In the genomic region with DNA sequence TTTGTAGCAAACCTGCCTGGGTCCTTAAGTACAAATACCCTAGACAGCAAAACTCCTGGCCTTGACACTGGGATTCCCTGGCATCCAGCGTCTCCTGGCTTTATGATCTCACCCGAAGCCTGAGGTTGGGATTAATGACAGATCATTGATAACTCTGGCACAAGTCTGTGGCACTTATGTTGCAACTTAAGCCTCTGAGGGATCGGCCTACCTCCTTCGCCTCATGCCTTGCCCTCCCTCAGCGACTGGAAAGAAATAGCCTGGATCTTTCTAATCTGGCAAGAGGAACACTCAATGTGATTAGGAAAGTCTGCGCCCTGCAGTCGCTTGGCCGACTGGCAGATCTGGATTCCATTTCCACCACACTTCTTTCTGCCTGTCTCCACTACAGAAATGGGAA, we compare ENCODE assay signal across 31 mouse cellular contexts. TPM values are rescaled to one million over a fixed set of nuclear protein-coding genes. Genes with fewer than 3 reads are reported as not detected.
DNase-seq lines count a peak whose midpoint lies in the region; ATAC-seq and TF ChIP-seq lines count a peak whose summit lies in the region.
"Had no signal": no experiment of that assay in that cellular context is flagged by ENCODE, and none has a peak within 500 bp of the region (broad histone marks: within the 10 kb centered on the region; RNA-seq: fewer than 3 reads in every experiment).

No protein-coding gene starts in this region.

- no peak for ATAC-seq in stomach, postnatal 0 days (ENCODE audit: low FRiP score, low TSS enrichment)
- no peak for ATAC-seq in megakaryocyte progenitor cell, adult 5-6 weeks (replicated peaks; ENCODE audit: poor library complexity)
- ATAC-seq in hindbrain, embryonic 12.5 days (ENCODE audit: low FRiP score): no peak
- ATAC-seq: activated CD4-positive, CD25-positive, alpha-beta regulatory T cell, adult 4 months; CD4-positive, CD25-positive, alpha-beta regulatory T cell, adult 4 months; forebrain, embryonic 13.5 days; forebrain, embryonic 15.5 days; forebrain, postnatal 0 days; Patski had no signal

- no peaks in the 10 kb centered on the region for H3K4me1 ChIP-seq in stomach, postnatal 0 days (replicated peaks; ENCODE audit: control insufficient read depth, insufficient read depth)
- H3K4me1 ChIP-seq in hindbrain, embryonic 12.5 days: no peaks in the 10 kb centered on the region
- H3K4me1 ChIP-seq: embryonic facial prominence, embryonic 12.5 days; forebrain, embryonic 13.5 days; forebrain, embryonic 15.5 days had no signal

- 72% methylated on average over 8 of the region's 8 CpGs for WGBS in stomach, postnatal 0 days
- WGBS in hindbrain, embryonic 12.5 days: 88% methylated on average over 8 of the region's 8 CpGs

- no peak overlapping the region for H3K27ac ChIP-seq in stomach, postnatal 0 days (replicated peaks)
- H3K27ac ChIP-seq in hindbrain, embryonic 12.5 days: no peak overlapping the region
- H3K27ac ChIP-seq: embryonic facial prominence, embryonic 12.5 days; forebrain, embryonic 13.5 days; forebrain, embryonic 15.5 days had no signal

- no peak overlapping the region for H3K4me3 ChIP-seq in stomach, postnatal 0 days (ENCODE audit: low read depth, low read length)
- no peak overlapping the region for H3K4me3 ChIP-seq in hindbrain, embryonic 12.5 days
- H3K4me3 ChIP-seq: embryonic facial prominence, embryonic 12.5 days; forebrain, embryonic 13.5 days; forebrain, embryonic 15.5 days had no signal

- H3K9me3 ChIP-seq in stomach, postnatal 0 days (ENCODE audit: control insufficient read depth, low read length): no peaks in the 10 kb centered on the region
- H3K9me3 ChIP-seq in hindbrain, embryonic 12.5 days (replicated peaks): no peaks in the 10 kb centered on the region
- H3K9me3 ChIP-seq: embryonic facial prominence, embryonic 12.5 days; forebrain, embryonic 13.5 days; forebrain, embryonic 15.5 days had no signal

- no peak overlapping the region for H3K9ac ChIP-seq in stomach, postnatal 0 days (ENCODE audit: low read length)
- H3K9ac ChIP-seq in hindbrain, embryonic 12.5 days: no peak overlapping the region
- H3K9ac ChIP-seq: embryonic facial prominence, embryonic 12.5 days; forebrain, embryonic 13.5 days; forebrain, embryonic 15.5 days; forebrain, postnatal 0 days had no signal

- no peaks in the 10 kb centered on the region for H3K36me3 ChIP-seq in stomach, postnatal 0 days (ENCODE audit: control insufficient read depth, insufficient read depth, low read length)
- H3K36me3 ChIP-seq in hindbrain, embryonic 12.5 days: no peaks in the 10 kb centered on the region
- H3K36me3 ChIP-seq: embryonic facial prominence, embryonic 12.5 days; forebrain, embryonic 15.5 days; G1E had no signal

- peak; percentile 77 for DNase-seq in heart, adult 11 months
- DNase-seq in heart, postnatal 14 days: no peak
- peak; percentile 33 for DNase-seq in fibroblast of lung, adult 2 months (ENCODE audit: low read depth)
- DNase-seq in stomach, postnatal 0 days (ENCODE audit: low spot score): peak; percentile 4
- DNase-seq: adrenal gland, adult 8-10 months; adrenal gland, postnatal 14 days; B cell, adult 2 months; cerebellum, adult 11 months; cerebellum, adult 18-20 months; cerebellum, adult 8-10 months; cerebellum, adult 9-11 months; cerebellum, postnatal 14 days; cerebellum, postnatal 36 days; embryo, embryonic 11 days; forebrain, postnatal 0 days had no signal

- intact Hi-C loops in heart, postnatal 14 days (cut with DNase I): no loop called here

- TF ChIP-seq CTCF in stomach, postnatal 0 days (IDR thresholded peaks at IDR 0.05; ENCODE audit: low read depth): no peak

- H3K27me3 ChIP-seq in stomach, postnatal 0 days (ENCODE audit: control insufficient read depth, insufficient read depth, low read length): no peaks in the 10 kb centered on the region
- H3K27me3 ChIP-seq in hindbrain, embryonic 12.5 days: no peaks in the 10 kb centered on the region; the same call in 1 of the 2 replicates
- H3K27me3 ChIP-seq: forebrain, embryonic 13.5 days; forebrain, embryonic 15.5 days had no signal

- no peak for TF ChIP-seq EP300 in stomach, postnatal 0 days (optimal IDR thresholded peaks at IDR 0.05)

- no peak overlapping the region for H3K4me2 ChIP-seq in stomach, postnatal 0 days (replicated peaks; ENCODE audit: low read depth)
- H3K4me2 ChIP-seq in hindbrain, embryonic 12.5 days (replicated peaks): no peak overlapping the region
- H3K4me2 ChIP-seq: embryonic facial prominence, embryonic 12.5 days; forebrain, embryonic 13.5 days; forebrain, embryonic 15.5 days had no signal

RNA-seq across cellular contexts. Expression of a gene that starts 5.8 kb away (rescaled TPM):
- total RNA-seq in heart, postnatal 14 days (2021): not detected
- polyA plus RNA-seq in stomach, postnatal 0 days (2015; fragmentation: Nextera tagmentation; extraction: Ambion mirVana): 30.7 and 42.9 TPM in 2 replicates
- not detected in 2 replicates for total RNA-seq in megakaryocyte progenitor cell, adult 5-6 weeks (2015)
- not detected in 2 replicates for total RNA-seq in megakaryocyte progenitor cell, adult 5-6 weeks (2017)
- not detected in 2 replicates for polyA plus RNA-seq in hindbrain, embryonic 12.5 days (2016; fragmentation: Nextera tagmentation; extraction: Ambion mirVana)
- total RNA-seq: adrenal gland, adult 18-20 months; adrenal gland, adult 8-10 months; adrenal gland, postnatal 14 days; adrenal gland, postnatal 4 days; CH12.LX; common myeloid progenitor, adult 5-6 weeks; forebrain, postnatal 0 days; G1E had no signal
- polyA plus RNA-seq: activated CD4-positive, CD25-positive, alpha-beta regulatory T cell, adult 4 months; CD4-positive, CD25-positive, alpha-beta regulatory T cell, adult 4 months; forebrain, embryonic 11.5 days; forebrain, embryonic 13.5 days; forebrain, embryonic 15.5 days; forebrain, postnatal 0 days; G1E; Patski had no signal

RNA-seq across cellular contexts. Expression of a gene that starts 12.8 kb away (rescaled TPM):
- 1 to 10 TPM in 1 of 2 experiments, under 1 TPM in 1; 0.33 to 2.1 TPM for total RNA-seq in heart, postnatal 14 days (2021)
- 504 and 557 TPM in 2 replicates for polyA plus RNA-seq in stomach, postnatal 0 days (2015; fragmentation: Nextera tagmentation; extraction: Ambion mirVana)
- total RNA-seq in megakaryocyte progenitor cell, adult 5-6 weeks (2015): not detected in 2 replicates
- total RNA-seq in megakaryocyte progenitor cell, adult 5-6 weeks (2017): not detected in 2 replicates
- 14.1 and 16.6 TPM in 2 replicates for polyA plus RNA-seq in hindbrain, embryonic 12.5 days (2016; fragmentation: Nextera tagmentation; extraction: Ambion mirVana)
- total RNA-seq: adrenal gland, adult 18-20 months; adrenal gland, adult 8-10 months; adrenal gland, postnatal 14 days; adrenal gland, postnatal 4 days; CH12.LX; common myeloid progenitor, adult 5-6 weeks; forebrain, postnatal 0 days; G1E had no signal
- polyA plus RNA-seq: activated CD4-positive, CD25-positive, alpha-beta regulatory T cell, adult 4 months; CD4-positive, CD25-positive, alpha-beta regulatory T cell, adult 4 months; forebrain, postnatal 0 days; G1E had no signal

RNA-seq across cellular contexts. Expression of a gene that starts 19.8 kb away (rescaled TPM):
- under 1 TPM in 1 of 2 experiments, not detected in 1; 0.22 TPM for total RNA-seq in heart, postnatal 14 days (2021)
- polyA plus RNA-seq in stomach, postnatal 0 days (2015; fragmentation: Nextera tagmentation; extraction: Ambion mirVana): 3.3 and 4.7 TPM in 2 replicates
- total RNA-seq in megakaryocyte progenitor cell, adult 5-6 weeks (2015): not detected in 2 replicates
- total RNA-seq in megakaryocyte progenitor cell, adult 5-6 weeks (2017): not detected in 2 replicates
- polyA plus RNA-seq in hindbrain, embryonic 12.5 days (2016; fragmentation: Nextera tagmentation; extraction: Ambion mirVana): not detected in 2 replicates
- total RNA-seq: adrenal gland, adult 18-20 months; adrenal gland, adult 8-10 months; adrenal gland, postnatal 14 days; adrenal gland, postnatal 4 days; CH12.LX; common myeloid progenitor, adult 5-6 weeks; forebrain, postnatal 0 days; G1E had no signal
- polyA plus RNA-seq: brain, embryonic 14.5 days; CD4-positive, CD25-positive, alpha-beta regulatory T cell, adult 4 months; embryonic facial prominence, embryonic 12.5 days; forebrain, embryonic 11.5 days; forebrain, embryonic 13.5 days; forebrain, embryonic 15.5 days; forebrain, postnatal 0 days; G1E; Patski had no signal

RNA-seq across cellular contexts. Expression of a gene that starts 43.0 kb away (rescaled TPM):
- not detected for total RNA-seq in heart, postnatal 14 days (2021)
- polyA plus RNA-seq in stomach, postnatal 0 days (2015; fragmentation: Nextera tagmentation; extraction: Ambion mirVana): not detected in 2 replicates
- total RNA-seq in megakaryocyte progenitor cell, adult 5-6 weeks (2015): not detected in 2 replicates
- total RNA-seq in megakaryocyte progenitor cell, adult 5-6 weeks (2017): not detected in 2 replicates
- not detected in 2 replicates for polyA plus RNA-seq in hindbrain, embryonic 12.5 days (2016; fragmentation: Nextera tagmentation; extraction: Ambion mirVana)
- total RNA-seq: adrenal gland, adult 18-20 months; adrenal gland, adult 8-10 months; adrenal gland, postnatal 14 days; adrenal gland, postnatal 4 days; CH12.LX; common myeloid progenitor, adult 5-6 weeks; G1E had no signal
- polyA plus RNA-seq: activated CD4-positive, CD25-positive, alpha-beta regulatory T cell, adult 4 months; CD4-positive, CD25-positive, alpha-beta regulatory T cell, adult 4 months; embryonic facial prominence, embryonic 12.5 days; forebrain, embryonic 11.5 days; forebrain, embryonic 13.5 days; forebrain, embryonic 15.5 days; forebrain, postnatal 0 days; G1E; Patski had no signal

RNA-seq across cellular contexts. Expression of a gene that starts 52.7 kb away (rescaled TPM):
- total RNA-seq in heart, postnatal 14 days (2021): not detected
- polyA plus RNA-seq in stomach, postnatal 0 days (2015; fragmentation: Nextera tagmentation; extraction: Ambion mirVana): 0.10 TPM in 1 of 2 replicates, not detected in the other
- total RNA-seq in megakaryocyte progenitor cell, adult 5-6 weeks (2015): not detected in 2 replicates
- not detected in 2 replicates for total RNA-seq in megakaryocyte progenitor cell, adult 5-6 weeks (2017)
- polyA plus RNA-seq in hindbrain, embryonic 12.5 days (2016; fragmentation: Nextera tagmentation; extraction: Ambion mirVana): not detected in 2 replicates
- total RNA-seq: adrenal gland, adult 18-20 months; adrenal gland, adult 8-10 months; adrenal gland, postnatal 14 days; adrenal gland, postnatal 4 days; CH12.LX; common myeloid progenitor, adult 5-6 weeks; forebrain, postnatal 0 days had no signal
- polyA plus RNA-seq: activated CD4-positive, CD25-positive, alpha-beta regulatory T cell, adult 4 months; brain, embryonic 14.5 days; CD4-positive, CD25-positive, alpha-beta regulatory T cell, adult 4 months; embryonic facial prominence, embryonic 12.5 days; embryonic facial prominence, embryonic 14.5 days; forebrain, embryonic 11.5 days; forebrain, embryonic 13.5 days; forebrain, embryonic 15.5 days; forebrain, postnatal 0 days; G1E; Patski had no signal

Comparison
In these comparisons a context has a peak if more than half of its experiments do, and no peak if none do; other contexts are left out.
1. DNase-seq: peak in heart, adult 11 months (single experiment), fibroblast of lung, adult 2 months (single experiment) and stomach, postnatal 0 days (single experiment); none in heart, postnatal 14 days (0 of 2).